Mouse (Mus musculus) embryo, embryonic 10.5 days (tissue): ENCODE measurements at regions not wholly inside any gene's neighbourhood (a gene's known extent, or its start where the extent isn't known, plus 50 kb on each side); places are given as distances from the start of the nearest gene placed in this dataset.

ENCODE experiments used
- DNase-seq: peaks from one replicate; pipeline ENCODE4 v3.0.0-alpha.2; 2015; ENCODE audit warnings: low spot score

DNA sequence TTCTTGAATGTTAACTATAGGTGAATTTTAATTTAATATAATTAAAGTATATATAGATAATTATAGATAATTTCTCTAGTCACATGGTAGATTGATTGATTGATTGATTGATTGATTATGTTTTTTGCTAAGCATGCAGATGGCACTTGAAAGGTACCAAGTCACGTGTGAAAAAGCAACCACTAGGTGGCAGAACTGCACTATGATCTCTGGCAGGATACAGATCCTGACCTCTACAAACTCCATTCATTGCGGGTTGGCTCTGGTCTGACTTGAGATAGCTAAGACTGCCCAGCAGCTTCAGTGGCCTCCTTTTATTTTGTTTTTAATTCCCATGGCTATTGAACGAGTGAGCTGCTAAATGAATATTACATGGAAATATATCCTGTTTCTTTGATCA lies 229.7 kb upstream of the Grm3 start:
- peak; percentile 78 for DNase-seq

DNA sequence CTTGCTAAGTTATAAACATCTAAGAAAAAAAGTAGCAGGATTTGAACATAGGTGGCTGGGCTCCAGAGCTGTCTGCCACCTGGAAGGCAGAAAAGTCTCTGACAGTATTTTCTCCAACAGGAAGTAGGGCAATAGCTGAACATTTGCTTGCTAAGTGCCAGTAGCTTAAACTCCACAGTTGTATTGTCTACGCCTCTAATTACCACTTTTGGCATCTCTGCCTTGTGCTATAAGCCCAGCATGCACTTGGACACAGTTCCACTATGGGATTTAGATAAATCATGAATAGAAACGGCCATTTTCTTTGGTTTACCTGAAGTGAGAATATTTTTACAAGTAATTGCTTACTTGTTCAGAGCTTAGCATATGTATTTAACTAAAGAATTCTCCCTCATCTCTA lies 213.8 kb upstream of the Grm3 start:
- no peak for DNase-seq

DNA sequence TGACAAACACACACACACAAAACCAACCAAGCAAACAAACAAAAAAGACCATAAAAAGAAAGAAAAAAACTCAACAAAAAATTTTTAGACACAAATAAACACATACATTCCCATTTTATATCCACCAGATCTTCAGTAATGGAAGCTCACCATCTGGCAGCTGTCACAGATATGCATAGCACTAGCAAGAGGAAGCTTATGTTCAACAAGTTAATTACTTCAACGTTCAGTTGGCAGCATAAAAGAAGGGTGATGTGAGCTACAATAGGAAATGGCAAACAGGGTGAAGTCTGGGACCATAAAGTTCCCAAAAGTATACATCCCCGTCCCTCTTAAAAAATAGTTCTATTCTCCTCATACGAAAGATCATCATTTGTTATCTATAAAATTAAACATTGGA lies 188.0 kb upstream of the Grm3 start:
- DNase-seq = no peak

DNA sequence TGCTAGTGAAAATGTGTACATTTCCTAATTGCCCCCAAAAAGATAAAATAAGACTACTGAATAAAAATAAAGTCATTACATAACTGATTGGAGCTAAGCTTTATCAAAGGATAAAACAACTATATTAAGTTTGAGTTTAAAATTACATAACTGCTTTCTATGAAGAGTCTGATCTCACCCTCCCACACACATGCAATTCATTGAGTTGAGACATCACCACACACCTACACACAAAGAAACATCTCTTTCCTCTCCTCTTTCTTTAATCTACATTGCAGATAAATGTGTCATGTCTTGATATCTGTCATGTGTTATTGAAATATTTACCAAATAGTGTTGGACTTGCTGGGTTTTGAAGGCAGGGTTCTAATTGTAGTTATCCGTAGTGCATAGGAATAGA lies 186.8 kb upstream of the Grm3 start:
- no peak for DNase-seq

DNA sequence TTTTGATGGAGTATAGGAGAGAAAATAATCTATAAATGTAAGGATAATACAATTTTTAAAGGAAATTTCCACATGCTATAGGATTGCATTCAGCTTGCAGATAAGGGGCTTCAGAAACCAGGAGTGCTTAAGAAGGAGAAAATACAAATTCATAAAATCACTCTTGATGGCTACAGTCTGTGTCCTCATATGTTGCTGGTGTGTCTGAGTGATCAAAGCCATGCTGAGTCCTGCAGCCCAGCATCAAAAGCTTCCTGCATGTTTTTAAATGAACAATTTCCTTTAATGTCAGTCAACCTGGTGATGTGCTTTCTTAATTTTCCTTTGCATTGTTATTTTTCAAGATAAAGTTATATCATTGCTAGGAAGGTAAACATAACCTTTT lies 186.1 kb upstream of the Grm3 start:
- DNase-seq = no peak

DNA sequence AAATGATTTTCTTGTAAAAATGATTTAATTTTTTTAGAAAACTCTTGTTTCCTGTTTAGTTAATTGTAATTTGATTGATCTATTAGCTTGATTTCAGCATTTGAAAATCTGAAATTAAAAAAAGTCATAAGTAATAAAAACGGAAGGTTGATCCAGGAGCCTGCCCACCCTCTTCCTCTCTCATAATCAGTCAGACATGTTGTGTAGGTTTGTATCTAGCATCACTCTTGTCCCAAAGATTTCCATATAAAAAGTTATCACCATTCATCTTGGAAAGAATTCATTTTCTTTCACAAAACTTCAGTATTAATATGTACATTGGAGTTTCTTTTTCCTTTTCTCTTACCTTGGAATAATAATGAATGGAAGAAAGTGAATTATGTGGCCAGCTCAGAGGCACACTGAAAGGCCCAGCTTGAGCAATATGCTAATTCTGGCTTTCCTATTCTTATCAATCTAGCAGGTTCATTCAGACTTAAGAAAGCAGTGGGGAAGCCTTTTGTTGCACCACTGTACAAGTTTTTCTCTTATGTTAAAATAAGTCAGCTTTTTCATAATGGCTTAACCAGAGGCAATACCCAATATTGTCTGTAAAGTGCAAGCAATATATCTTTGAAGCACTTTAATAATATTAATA lies 185.6 kb upstream of the Grm3 start:
- no peak for DNase-seq

DNA sequence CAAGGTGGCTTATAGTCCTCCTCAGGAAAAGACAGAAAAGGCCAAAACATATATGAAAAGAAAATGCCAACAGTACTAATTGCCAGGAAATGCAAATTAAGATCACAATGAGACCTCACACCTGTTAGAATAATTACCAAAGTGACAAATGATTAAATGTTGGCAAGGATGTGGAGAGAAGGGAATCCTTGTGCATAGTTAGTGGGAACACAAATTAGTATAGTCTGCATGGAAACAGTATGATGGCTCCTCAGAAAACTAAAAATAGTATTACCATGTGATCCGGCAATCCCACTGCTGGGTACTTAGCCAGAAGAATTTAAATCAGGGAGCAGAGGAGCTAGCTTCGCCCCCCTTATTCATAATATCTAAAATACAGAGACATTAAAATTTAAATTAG lies 170.3 kb upstream of the Grm3 start:
- DNase-seq = no peak

DNA sequence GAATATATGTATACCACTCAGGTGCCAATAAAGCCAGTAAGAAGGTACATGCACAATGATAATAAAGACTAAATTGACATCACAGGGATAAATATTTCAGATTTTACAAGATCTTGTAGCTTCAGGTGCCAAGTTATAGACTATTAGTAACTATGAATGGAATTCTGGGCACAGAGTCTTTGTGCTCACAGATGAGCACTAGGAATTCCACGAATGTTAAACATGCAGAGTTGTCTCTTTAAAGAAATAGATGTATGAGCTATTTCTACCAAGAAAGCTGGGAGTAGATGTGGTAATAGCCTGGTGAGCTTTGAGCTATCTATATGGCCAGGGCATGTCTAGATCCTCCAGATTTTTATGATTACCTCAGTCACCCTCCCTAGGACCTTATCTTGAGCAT lies 153.1 kb upstream of the Grm3 start:
- DNase-seq = no peak

DNA sequence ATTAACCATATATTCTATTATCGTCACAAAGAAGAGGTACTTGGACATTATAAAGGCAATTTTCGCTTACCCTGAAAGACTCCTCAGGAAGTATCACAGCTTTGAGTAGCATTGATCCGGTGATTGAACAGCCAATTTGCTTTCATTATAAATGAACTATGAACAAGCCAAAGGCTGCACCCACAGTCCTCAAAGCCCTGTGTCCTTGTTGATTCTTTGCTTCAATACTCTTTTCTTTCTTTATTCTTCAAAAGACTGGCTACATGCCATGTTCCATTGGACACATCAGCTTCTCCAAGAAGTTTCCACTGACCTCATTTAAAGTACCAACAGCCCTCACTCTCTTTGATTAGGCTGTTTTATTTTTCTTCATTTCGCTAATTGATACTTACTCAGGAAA lies 144.1 kb upstream of the Grm3 start:
- DNase-seq = no peak

DNA sequence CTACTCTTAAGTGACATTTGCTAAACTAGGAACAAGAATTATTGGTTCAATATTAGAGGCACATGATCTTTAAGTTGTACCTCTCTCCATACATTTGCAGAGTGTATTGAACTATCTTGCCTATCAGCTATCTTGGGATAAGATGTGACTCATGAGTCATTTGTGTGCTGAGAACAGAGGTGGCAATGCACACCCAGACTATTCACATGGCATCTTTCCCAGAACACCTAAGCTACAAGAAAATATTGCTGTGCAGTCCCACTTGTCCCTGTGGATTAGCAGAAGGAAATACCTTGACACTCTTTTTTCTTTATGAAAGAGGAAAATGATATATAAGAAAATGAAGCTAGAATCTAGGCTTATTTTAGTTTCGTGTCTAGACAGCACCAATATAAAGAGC lies 104.8 kb upstream of the Grm3 start:
- no peak for DNase-seq

DNA sequence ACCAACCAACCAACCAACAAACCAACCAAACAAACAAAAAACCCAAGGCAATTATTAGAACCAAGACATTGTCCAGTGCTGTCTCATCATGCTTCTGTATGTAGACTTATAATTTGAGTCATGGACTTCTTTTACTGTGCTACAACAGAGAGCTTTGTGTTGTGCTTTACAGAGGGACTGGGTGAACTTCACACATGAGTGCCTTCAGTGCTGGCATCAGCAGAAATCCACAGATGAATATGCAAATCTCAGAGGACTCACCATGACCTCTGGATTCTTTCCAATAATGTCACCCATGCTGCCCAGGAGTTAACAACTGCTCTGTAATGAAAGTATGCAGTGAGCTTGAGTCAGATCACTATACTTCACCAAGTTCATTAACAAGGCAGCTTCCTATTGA lies 76.7 kb upstream of the Grm3 start:
- no peak for DNase-seq

DNA sequence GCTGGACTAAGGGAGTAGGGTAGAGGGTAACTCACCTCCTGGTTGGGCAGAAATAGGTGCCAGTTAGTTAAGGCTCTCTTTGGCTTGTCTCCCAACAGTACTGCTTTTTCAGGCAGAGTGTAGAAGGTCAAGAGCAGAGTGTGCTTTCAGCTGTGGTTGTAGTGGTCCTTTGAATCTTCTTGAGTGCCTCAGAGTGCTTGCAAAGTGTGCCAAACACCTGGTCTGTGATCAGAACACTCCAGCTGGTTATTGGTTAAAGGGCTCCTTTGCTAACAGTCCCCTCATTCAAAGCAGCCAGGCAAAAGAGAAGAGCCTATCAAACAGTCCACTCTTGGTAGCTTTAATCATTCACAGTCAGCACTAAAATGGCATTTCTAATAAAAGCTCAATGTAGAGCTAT lies 56.1 kb upstream of the Grm3 start:
- no peak for DNase-seq
